In genomic region chr4:35092457-35092856, GRCm38 (mm10) we compare ENCODE assay signal across 24 mouse cellular contexts. TPM values are rescaled to one million over a fixed set of nuclear protein-coding genes. Genes with fewer than 3 reads are reported as not detected.
DNase-seq lines count a peak whose midpoint lies in the region; ATAC-seq and TF ChIP-seq lines count a peak whose summit lies in the region.
"Had no signal": no experiment of that assay in that cellular context is flagged by ENCODE, and none has a peak within 500 bp of the region (broad histone marks: within the 10 kb centered on the region; RNA-seq: fewer than 3 reads in every experiment).

No protein-coding gene starts in this region.

- H3K9me3 ChIP-seq in liver, embryonic 15.5 days (replicated peaks), result no peaks in the 10 kb centered on the region
- no peaks in the 10 kb centered on the region for H3K9me3 ChIP-seq in liver, embryonic 11.5 days (ENCODE audit: control insufficient read depth, low read length)
- H3K9me3 ChIP-seq in intestine, embryonic 16.5 days (ENCODE audit: control insufficient read depth, low read length), result no peaks in the 10 kb centered on the region
- H3K9me3 ChIP-seq in heart, embryonic 10.5 days, result no peaks in the 10 kb centered on the region
- H3K9me3 ChIP-seq: embryonic facial prominence, embryonic 15.5 days; forebrain, embryonic 10.5 days; G1E had no signal

- no peak for ATAC-seq in liver, embryonic 15.5 days (ENCODE audit: insufficient read depth)
- no peak for ATAC-seq in liver, embryonic 11.5 days (replicated peaks; ENCODE audit: low FRiP score)
- peak; percentile 57 for ATAC-seq in intestine, embryonic 16.5 days
- ATAC-seq in megakaryocyte-erythroid progenitor cell, adult 5-6 weeks (replicated peaks; ENCODE audit: low FRiP score, low TSS enrichment, poor library complexity, severe bottlenecking), result no peak
- ATAC-seq: CD4-positive, CD25-positive, alpha-beta regulatory T cell, adult 4 months; forebrain, embryonic 14.5 days had no signal

- no peak overlapping the region for H3K9ac ChIP-seq in liver, embryonic 15.5 days
- no peak overlapping the region for H3K9ac ChIP-seq in liver, embryonic 11.5 days (ENCODE audit: low read depth, low read length)
- peak overlapping the region; percentile 46; the same call in 1 of the 2 replicates for H3K9ac ChIP-seq in intestine, embryonic 16.5 days (ENCODE audit: low read depth, low read length)
- H3K9ac ChIP-seq: embryonic facial prominence, embryonic 15.5 days had no signal

- DNase-seq in kidney, adult 2 months, result peak; percentile 58
- no peak for DNase-seq in kidney, postnatal 25 days
- DNase-seq in liver, embryonic 11.5 days (ENCODE audit: low spot score), result no peak
- no peak for DNase-seq in heart, embryonic 10.5 days (ENCODE audit: low spot score)
- DNase-seq: adrenal gland, adult 8-10 months; adrenal gland, postnatal 36 days; B cell, adult 2 months; cerebellum, adult 2 months; cerebellum, postnatal 10 days; gastrocnemius, adult 2 months; gastrocnemius, postnatal 36 days; heart, postnatal 10 days; heart, postnatal 4 days had no signal

- H3K4me3 ChIP-seq in kidney, adult 2 months (ENCODE audit: insufficient read depth, low read depth, low read length), result no peak overlapping the region
- H3K4me3 ChIP-seq in liver, embryonic 15.5 days (replicated peaks), result no peak overlapping the region
- no peak overlapping the region for H3K4me3 ChIP-seq in liver, embryonic 11.5 days (ENCODE audit: low read depth, low read length)
- H3K4me3 ChIP-seq in intestine, embryonic 16.5 days (ENCODE audit: low read length), result no peak overlapping the region
- peak overlapping the region; percentile 3; the same call in 1 of the 2 replicates for H3K4me3 ChIP-seq in small intestine, adult 2 months (ENCODE audit: low read depth, low read length)
- H3K4me3 ChIP-seq in heart, embryonic 10.5 days, result no peak overlapping the region
- H3K4me3 ChIP-seq: embryonic facial prominence, embryonic 15.5 days; erythroblast, embryonic 14.5 days; forebrain, embryonic 10.5 days; gastrocnemius, adult 2 months had no signal

- no peaks in the 10 kb centered on the region for H3K36me3 ChIP-seq in kidney, adult 2 months (ENCODE audit: control insufficient read depth, insufficient read depth, low read length)
- H3K36me3 ChIP-seq in liver, embryonic 15.5 days (replicated peaks), result no peaks in the 10 kb centered on the region
- no peaks in the 10 kb centered on the region for H3K36me3 ChIP-seq in liver, embryonic 11.5 days (ENCODE audit: control insufficient read depth, insufficient read depth, low read length)
- H3K36me3 ChIP-seq in intestine, embryonic 16.5 days (ENCODE audit: control insufficient read depth, insufficient read depth, low read length), result no peaks in the 10 kb centered on the region
- no peaks in the 10 kb centered on the region for H3K36me3 ChIP-seq in small intestine, adult 2 months (ENCODE audit: control insufficient read depth, insufficient read depth, low read length)
- H3K36me3 ChIP-seq in heart, embryonic 10.5 days, result no peaks in the 10 kb centered on the region
- H3K36me3 ChIP-seq: embryonic facial prominence, embryonic 15.5 days; forebrain, embryonic 10.5 days; G1E had no signal

- WGBS in kidney, adult 2 months, result 30% methylated on average over 3 of the region's 3 CpGs
- WGBS in liver, embryonic 15.5 days (ENCODE audit: insufficient replicate concordance), result 63% methylated on average over 3 of the region's 3 CpGs
- WGBS in liver, embryonic 11.5 days, result 72% methylated on average over 3 of the region's 3 CpGs
- 37% methylated on average over 3 of the region's 3 CpGs for WGBS in intestine, embryonic 16.5 days
- WGBS in small intestine, adult 2 months, result 26% methylated on average over 3 of the region's 3 CpGs
- 81% methylated on average over 3 of the region's 3 CpGs for WGBS in heart, embryonic 10.5 days

- no peaks in the 10 kb centered on the region for H3K27me3 ChIP-seq in kidney, adult 2 months (replicated peaks; ENCODE audit: control insufficient read depth, insufficient read depth, low read length)
- no peaks in the 10 kb centered on the region for H3K27me3 ChIP-seq in liver, embryonic 15.5 days
- H3K27me3 ChIP-seq in liver, embryonic 11.5 days (replicated peaks; ENCODE audit: control insufficient read depth, insufficient read depth, low read length), result no peaks in the 10 kb centered on the region
- H3K27me3 ChIP-seq in intestine, embryonic 16.5 days (replicated peaks; ENCODE audit: control insufficient read depth, insufficient read depth, low read length), result no peaks in the 10 kb centered on the region
- no peaks in the 10 kb centered on the region for H3K27me3 ChIP-seq in small intestine, adult 2 months (ENCODE audit: control insufficient read depth, insufficient read depth, low read length)
- H3K27me3 ChIP-seq in heart, embryonic 10.5 days (ENCODE audit: insufficient read depth, poor library complexity, severe bottlenecking), result no peaks in the 10 kb centered on the region
- H3K27me3 ChIP-seq: embryonic facial prominence, embryonic 15.5 days had no signal

- H3K27ac ChIP-seq in kidney, adult 2 months (ENCODE audit: insufficient read depth, low read depth, low read length), result peak overlapping the region; percentile 42; the same call in 1 of the 2 replicates
- H3K27ac ChIP-seq in liver, embryonic 15.5 days (replicated peaks), result peak overlapping the region; percentile 59; the same call in 1 of the 2 replicates
- no peak overlapping the region for H3K27ac ChIP-seq in liver, embryonic 11.5 days (ENCODE audit: low read depth, low read length)
- H3K27ac ChIP-seq in intestine, embryonic 16.5 days (ENCODE audit: low read length), result peak overlapping the region; percentile 87
- peak overlapping the region; percentile 91 for H3K27ac ChIP-seq in small intestine, adult 2 months (ENCODE audit: insufficient read depth, low read depth, low read length)
- no peak overlapping the region for H3K27ac ChIP-seq in heart, embryonic 10.5 days
- H3K27ac ChIP-seq: embryonic facial prominence, embryonic 15.5 days; forebrain, embryonic 10.5 days; gastrocnemius, adult 2 months had no signal

- TF ChIP-seq CTCF in kidney, adult 2 months (conservative IDR thresholded peaks at IDR 0.05; ENCODE audit: insufficient read depth, insufficient read length, low read depth, low read length), result no peak
- TF ChIP-seq CTCF in small intestine, adult 2 months (IDR thresholded peaks at IDR 0.05; ENCODE audit: extremely low read depth, insufficient read length, insufficient replicate concordance, low read depth, low read length), result no peak

- H3K4me1 ChIP-seq in kidney, adult 2 months (ENCODE audit: control insufficient read depth, insufficient read depth, low read length), result peaks cover 9% of the 10 kb centered on the region; the same call in 1 of the 2 replicates
- peaks cover 16% of the 10 kb centered on the region for H3K4me1 ChIP-seq in liver, embryonic 15.5 days (replicated peaks)
- H3K4me1 ChIP-seq in liver, embryonic 11.5 days (replicated peaks; ENCODE audit: control insufficient read depth, insufficient read depth, low read length), result peaks cover 12% of the 10 kb centered on the region
- H3K4me1 ChIP-seq in intestine, embryonic 16.5 days (ENCODE audit: control insufficient read depth, insufficient read depth, low read length), result peaks cover 25% of the 10 kb centered on the region
- H3K4me1 ChIP-seq in small intestine, adult 2 months (ENCODE audit: control insufficient read depth, insufficient read depth, insufficient read length, low read length), result peaks cover 28% of the 10 kb centered on the region
- peaks cover 3% of the 10 kb centered on the region; the same call in 1 of the 2 replicates for H3K4me1 ChIP-seq in heart, embryonic 10.5 days

- TF ChIP-seq POLR2A in kidney, adult 2 months (IDR thresholded peaks at IDR 0.05; ENCODE audit: low read depth, low read length), result no peak
- no peak for TF ChIP-seq POLR2A in small intestine, adult 2 months (IDR thresholded peaks at IDR 0.05; ENCODE audit: low read depth, low read length)

- no peak overlapping the region for H3K4me2 ChIP-seq in liver, embryonic 15.5 days
- H3K4me2 ChIP-seq in liver, embryonic 11.5 days, result no peak overlapping the region
- peak overlapping the region; percentile 31; the same call in 1 of the 2 replicates for H3K4me2 ChIP-seq in intestine, embryonic 16.5 days (ENCODE audit: low read depth, low read length)
- H3K4me2 ChIP-seq: embryonic facial prominence, embryonic 15.5 days had no signal

RNA-seq across cellular contexts. Expression of gene Ifnk, which starts 59.4 kb away (rescaled TPM):
- not detected in 2 replicates for polyA plus RNA-seq in kidney, adult 2 months (2012; rRNA removed)
- polyA plus RNA-seq in liver, embryonic 15.5 days (2015; fragmentation: Nextera tagmentation; extraction: Ambion mirVana), result 0.10 TPM in 1 of 2 replicates, not detected in the other
- polyA plus RNA-seq in liver, embryonic 11.5 days (2014; fragmentation: Nextera tagmentation; extraction: Ambion mirVana), result 0.39 TPM in 1 of 2 replicates, not detected in the other
- 0.29 and 0.45 TPM in 2 replicates for polyA plus RNA-seq in intestine, embryonic 16.5 days (2015; fragmentation: Nextera tagmentation; extraction: Ambion mirVana)
- polyA plus RNA-seq in small intestine, adult 2 months (2012; rRNA removed), result not detected in 2 replicates
- 0.25 and 0.28 TPM in 2 replicates for polyA plus RNA-seq in heart, embryonic 10.5 days (2016; fragmentation: Nextera tagmentation; extraction: Ambion mirVana)
- not detected in 2 replicates for total RNA-seq in megakaryocyte-erythroid progenitor cell, adult 5-6 weeks (2014; fragmentation: Nextera tagmentation)
- total RNA-seq in megakaryocyte-erythroid progenitor cell, adult 5-6 weeks (2017), result not detected in 2 replicates
- total RNA-seq: adrenal gland, postnatal 36 days; G1E; gastrocnemius, adult 2 months; gastrocnemius, postnatal 36 days; heart, postnatal 10 days; heart, postnatal 4 days had no signal
- polyA plus RNA-seq: cerebellum, adult 2 months; embryonic facial prominence, embryonic 15.5 days; erythroblast, embryonic 14.5 days; forebrain, embryonic 14.5 days; G1E; heart, embryonic 14.5 days had no signal

Comparison
In these comparisons a context has a peak if more than half of its experiments do, and no peak if none do; other contexts are left out.
1. H3K27ac ChIP-seq: peak in kidney, adult 2 months (single experiment), liver, embryonic 15.5 days (single experiment), intestine, embryonic 16.5 days (single experiment) and small intestine, adult 2 months (single experiment); none in liver, embryonic 11.5 days (single experiment) and heart, embryonic 10.5 days (single experiment).